Mouse (Mus musculus) gastrocnemius, postnatal 14 days (tissue): ENCODE data around the gene Taok3. TPM values are rescaled to one million over a fixed set of nuclear protein-coding genes. Genes with fewer than 3 reads are reported as not detected.

Experiments used
- DNase-seq: peaks from one replicate; pipeline ENCODE4 v3.0.0; 2021; ENCODE audit warnings: mixed read lengths
- intact Hi-C: fragments of 180-260 bp; cut with DNase I; formaldehyde crosslinking; loops from one replicate; pipeline ENCODE4 v1.15.1; 2025; ENCODE audit warnings: low total_unique reads
- total RNA-seq, 2 experiments: library from RNA; stranded (reverse); gene quantifications; 2 replicates each; pipeline ENCODE4 v1.2.3; 2021

Taok3 gene
- total RNA-seq, 2 experiments from 2014 or later = 5.6 to 6.4 TPM

DNA sequence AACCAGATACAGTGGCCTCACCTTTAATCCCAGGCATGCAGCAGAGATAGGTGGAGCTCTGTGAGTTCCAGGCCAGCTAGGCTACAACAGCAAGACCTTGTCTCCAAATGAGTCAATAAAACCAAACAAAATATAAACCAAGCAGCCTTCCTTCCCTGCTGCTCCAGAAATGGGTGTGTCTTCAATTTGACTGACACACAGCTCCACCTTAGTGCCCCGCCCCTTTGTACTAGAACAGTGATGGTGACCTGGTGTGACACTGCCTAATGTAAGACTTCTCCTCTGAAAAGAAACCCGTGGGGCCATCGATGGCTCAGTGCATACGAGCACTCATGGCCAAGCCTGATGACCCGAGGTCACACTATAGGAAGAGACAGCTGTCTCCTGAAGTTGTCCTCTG is 116.6 kb downstream of the Taok3 start:
- intact Hi-C loops = no loop called here
- DNase-seq = no peak

DNA sequence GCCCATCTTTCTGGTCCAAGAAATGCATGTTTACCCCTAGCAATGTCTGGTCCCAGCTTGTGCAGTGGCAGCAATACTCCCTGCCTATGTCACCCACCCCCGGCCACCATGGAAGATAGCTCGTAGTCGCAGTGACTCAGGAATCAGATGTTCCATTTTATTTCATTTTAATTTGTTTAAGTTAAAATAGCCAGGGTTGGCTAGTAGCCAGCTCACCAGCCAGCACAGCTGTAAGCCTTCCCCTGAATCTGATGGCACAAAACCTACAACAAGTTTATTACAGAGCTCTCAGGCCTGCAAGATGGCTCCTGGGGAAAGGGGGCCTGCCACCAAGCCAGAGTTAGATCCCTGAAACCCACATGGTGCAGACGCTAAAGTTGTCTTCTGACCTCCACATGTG is 119.2 kb downstream of the Taok3 start:
- intact Hi-C loops = no loop called here
- DNase-seq = no peak

DNA sequence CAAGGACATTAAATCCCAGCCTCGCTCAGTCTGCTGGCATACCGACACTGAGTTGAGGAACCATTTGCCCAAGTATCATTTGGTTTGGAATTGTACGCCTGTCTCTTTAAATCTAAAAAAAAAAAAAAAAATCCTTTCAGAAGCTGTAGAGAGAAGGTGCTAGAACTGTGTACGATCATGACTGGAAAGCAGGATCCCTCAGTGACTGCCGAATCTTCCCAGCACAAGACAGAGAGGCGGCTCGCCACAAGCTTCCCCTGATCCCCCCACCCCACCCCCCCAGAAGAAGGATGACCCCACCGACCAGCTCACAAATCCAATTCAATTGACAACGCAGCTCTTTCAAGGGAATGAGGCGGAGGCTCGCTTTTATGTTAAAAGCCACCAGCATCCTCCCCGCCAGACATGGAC is 120.4 kb downstream of the Taok3 start:
- intact Hi-C loops = no loop called here

GRCm38 (mm10) chr5:117240761-117241322 is 120.9 kb downstream of the Taok3 start:
- DNase-seq = no peak
- intact Hi-C loops = no loop called here

More for the DNA sequence above, 120.4 kb downstream of the Taok3 start:
- no peak for DNase-seq

- intact Hi-C loops = no loop called here
- DNase-seq = no peak
These were observed 122.1 kb downstream of the Taok3 start for GRCm38 (mm10) chr5:117241935-117242531.

GRCm38 (mm10) chr5:117242671-117243478 is 122.9 kb downstream of the Taok3 start:
- intact Hi-C loops = no loop called here
- no peak for DNase-seq

GRCm38 (mm10) chr5:117245170-117245569 is 125.2 kb downstream of the Taok3 start:
- intact Hi-C loops = no loop called here
- DNase-seq = no peak

DNA sequence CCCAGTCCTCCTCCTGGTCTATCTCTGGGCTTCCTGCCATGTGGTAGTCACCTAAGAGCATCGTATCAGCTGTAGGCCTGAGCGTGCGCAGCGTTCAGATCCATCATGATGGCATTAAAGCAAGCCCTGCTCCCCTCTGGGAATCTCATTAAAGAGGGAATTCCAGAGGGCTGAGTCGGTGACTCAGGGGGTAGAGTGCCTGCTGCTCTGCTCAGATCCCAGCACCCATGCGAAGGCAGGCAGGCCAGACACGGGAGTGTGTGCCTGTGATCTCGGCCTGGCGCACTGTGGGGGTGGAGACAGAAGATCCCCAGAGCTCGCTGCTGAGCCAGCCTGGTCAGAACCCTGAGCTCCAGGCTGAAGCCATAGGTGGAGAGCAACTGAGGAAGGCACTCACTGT is 128.4 kb downstream of the Taok3 start:
- intact Hi-C loops = no loop called here
- DNase-seq = no peak

- DNase-seq = no peak
- intact Hi-C loops = no loop called here
These were observed 130.9 kb downstream of the Taok3 start for GRCm38 (mm10) chr5:117250796-117251195.

GRCm38 (mm10) chr5:117251763-117252162 is 131.8 kb downstream of the Taok3 start:
- DNase-seq = no peak
- intact Hi-C loops = no loop called here

DNA sequence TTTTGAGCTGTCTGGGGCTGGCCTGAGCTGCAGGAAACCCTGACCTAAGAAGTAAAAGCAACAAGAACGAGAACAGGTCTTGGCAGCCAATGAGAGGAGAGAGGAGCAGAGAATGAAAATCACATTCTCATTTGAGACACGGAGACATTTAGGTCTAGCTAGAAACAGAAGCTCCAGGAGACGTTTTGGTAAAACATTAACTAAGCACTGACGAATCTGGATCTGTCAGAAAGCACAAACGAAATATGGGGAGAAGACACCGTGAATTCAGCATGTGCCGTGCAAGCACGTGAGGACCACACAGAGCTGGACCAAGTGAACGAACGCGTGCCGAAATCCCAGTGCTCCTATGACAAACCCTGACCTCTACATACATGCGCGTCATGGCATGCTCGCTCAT is 138.3 kb downstream of the Taok3 start:
- no peak for DNase-seq
- intact Hi-C loops = no loop called here

DNA sequence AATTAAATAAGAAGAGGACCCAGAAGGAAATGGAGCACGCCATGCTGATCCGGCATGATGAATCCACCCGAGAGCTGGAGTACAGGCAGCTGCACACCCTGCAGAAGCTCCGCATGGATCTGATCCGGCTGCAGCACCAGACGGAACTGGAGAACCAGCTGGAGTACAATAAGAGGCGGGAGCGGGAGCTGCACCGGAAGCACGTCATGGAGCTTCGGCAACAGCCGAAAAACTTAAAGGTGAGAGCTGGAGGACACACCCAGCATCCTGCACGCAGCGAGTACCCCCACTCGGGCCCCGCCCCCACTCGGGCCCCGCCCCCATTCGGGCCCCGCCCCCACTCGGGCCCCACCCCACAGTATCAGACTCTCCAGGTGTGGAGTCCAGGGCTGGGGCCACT is 143.6 kb downstream of the Taok3 start:
- no peak for DNase-seq
- intact Hi-C loops = no loop called here

DNA sequence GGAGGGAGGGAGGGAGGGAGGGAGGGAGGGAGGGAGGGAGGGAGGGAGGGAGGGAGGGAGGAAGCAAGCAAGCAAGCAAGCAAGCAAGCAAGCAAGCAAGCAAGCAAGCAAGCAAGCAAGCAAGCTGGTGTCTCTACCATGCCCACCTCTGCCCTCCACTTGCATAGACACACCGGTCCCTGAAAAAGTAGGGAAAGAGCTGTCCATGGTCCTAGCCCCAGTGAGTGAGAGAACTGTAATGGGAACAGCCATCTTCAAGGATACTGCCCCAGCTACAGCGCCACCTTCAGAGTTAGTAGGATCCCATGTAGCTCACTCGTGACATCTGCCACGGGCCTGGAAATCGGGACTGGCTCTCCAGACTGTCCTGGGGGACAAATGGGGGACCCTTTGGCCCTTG is 144.8 kb downstream of the Taok3 start:
- DNase-seq = no peak
- intact Hi-C loops = no loop called here

- intact Hi-C loops = no loop called here
- no peak for DNase-seq
These were observed 148.0 kb downstream of the Taok3 start for GRCm38 (mm10) chr5:117267913-117268312.

GRCm38 (mm10) chr5:117268749-117269148 is 148.8 kb downstream of the Taok3 start:
- DNase-seq = no peak
- intact Hi-C loops = no loop called here

GRCm38 (mm10) chr5:117269395-117269794 is 149.5 kb downstream of the Taok3 start:
- DNase-seq = no peak
- intact Hi-C loops = no loop called here

DNA sequence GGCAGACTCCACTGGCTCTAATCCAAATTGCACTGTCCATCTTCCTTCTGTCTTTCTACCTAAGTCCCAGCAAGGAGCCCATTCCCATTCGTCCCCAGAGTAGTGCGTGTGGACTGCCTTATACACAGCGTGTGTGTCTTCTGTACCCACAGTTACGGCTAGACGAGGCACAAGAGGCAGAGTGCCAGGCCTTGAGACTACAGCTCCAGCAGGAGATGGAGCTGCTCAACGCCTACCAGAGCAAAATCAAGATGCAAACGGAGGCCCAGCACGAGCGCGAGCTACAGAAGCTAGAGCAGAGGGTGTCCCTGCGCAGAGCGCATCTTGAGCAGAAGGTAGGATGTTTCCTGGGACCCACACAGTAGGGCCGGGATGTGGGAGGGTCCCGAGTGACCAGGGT is 152.0 kb downstream of the Taok3 start:
- intact Hi-C loops = no loop called here
- no peak for DNase-seq

DNA sequence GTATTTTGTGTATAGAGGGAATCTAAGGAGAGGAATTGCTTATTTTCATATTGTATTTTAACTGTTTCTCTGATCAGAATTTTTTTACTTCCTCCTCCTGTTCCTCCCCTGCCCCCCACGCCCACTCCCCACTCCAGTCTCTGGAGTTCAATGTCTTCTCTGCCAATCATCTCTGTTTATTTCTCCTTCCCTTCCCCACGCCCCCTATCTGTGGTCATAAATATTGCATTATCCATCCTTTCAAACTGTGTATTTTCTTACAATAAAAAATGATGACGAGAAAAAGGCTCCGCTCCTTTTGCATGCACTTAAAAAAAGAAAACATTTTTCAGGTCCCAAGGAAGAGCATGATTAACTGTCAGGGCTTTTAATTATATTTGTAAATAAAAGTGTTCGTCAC is 154.9 kb downstream of the Taok3 start:
- intact Hi-C loops = no loop called here
- DNase-seq = no peak

DNA sequence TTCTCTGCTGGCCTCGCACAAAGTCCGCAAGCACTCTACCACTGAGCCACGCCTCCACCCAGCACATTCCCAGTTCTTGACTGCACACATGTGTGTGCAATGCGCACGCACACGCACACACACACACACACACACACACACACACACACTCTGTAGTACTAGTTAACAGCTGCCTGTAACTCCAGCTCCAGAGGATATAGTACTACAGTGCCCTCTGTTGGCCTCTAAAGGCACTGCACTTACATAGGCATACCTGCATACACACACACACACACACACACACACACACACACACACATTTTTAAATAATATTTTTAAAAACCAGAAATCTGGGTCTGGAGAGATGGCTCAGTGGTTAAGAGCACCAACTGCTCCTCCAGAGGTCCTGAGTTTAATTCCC is 157.9 kb downstream of the Taok3 start:
- no peak for DNase-seq
- intact Hi-C loops = no loop called here

- intact Hi-C loops = no loop called here
- DNase-seq = no peak
These were observed 159.1 kb downstream of the Taok3 start for GRCm38 (mm10) chr5:117278809-117279668.
